Comparison of ENCODE assay signal across 9 mouse cellular contexts in genomic region chr13:69737444-69738185, GRCm38 (mm10). TPM values are rescaled to one million over a fixed set of nuclear protein-coding genes. Genes with fewer than 3 reads are reported as not detected.
DNase-seq lines count a peak whose midpoint lies in the region; ATAC-seq lines count a peak whose summit lies in the region.
"Had no signal": no experiment of that assay in that cellular context is flagged by ENCODE, and none has a peak within 500 bp of the region (broad histone marks: within the 10 kb centered on the region; RNA-seq: fewer than 3 reads in every experiment).

No protein-coding gene starts in this region.

- 0 out of 2 replicates have a peak overlapping the region, but pooled peaks have one; percentile 21 for H3K9ac ChIP-seq in heart, embryonic 15.5 days
- peak overlapping the region; percentile 79; the same call in 1 of the 2 replicates for H3K9ac ChIP-seq in hindbrain, embryonic 11.5 days (ENCODE audit: low read depth, low read length)
- H3K9ac ChIP-seq in midbrain, embryonic 13.5 days (replicated peaks), result peak overlapping the region; percentile 95

- peaks cover 69% of the 10 kb centered on the region for H3K27me3 ChIP-seq in heart, embryonic 15.5 days
- peaks cover 3% of the 10 kb centered on the region; the same call in 1 of the 2 replicates for H3K27me3 ChIP-seq in hindbrain, embryonic 11.5 days (ENCODE audit: control insufficient read depth, insufficient read depth, low read length)
- H3K27me3 ChIP-seq in midbrain, embryonic 13.5 days, result peaks cover 22% of the 10 kb centered on the region; the same call in 1 of the 2 replicates

- peak overlapping the region; percentile 80 for H3K4me3 ChIP-seq in heart, embryonic 15.5 days
- peak overlapping the region; percentile 74 for H3K4me3 ChIP-seq in hindbrain, embryonic 11.5 days (ENCODE audit: low read depth, low read length)
- peak overlapping the region; percentile 70 for H3K4me3 ChIP-seq in midbrain, embryonic 13.5 days (replicated peaks)

- peaks cover 31% of the 10 kb centered on the region for H3K4me1 ChIP-seq in heart, embryonic 15.5 days (replicated peaks)
- peaks cover 3% of the 10 kb centered on the region; the same call in 1 of the 2 replicates for H3K4me1 ChIP-seq in hindbrain, embryonic 11.5 days (replicated peaks; ENCODE audit: control insufficient read depth, insufficient read depth, low read length)
- peaks cover 60% of the 10 kb centered on the region for H3K4me1 ChIP-seq in midbrain, embryonic 13.5 days (replicated peaks)

- DNase-seq in heart, adult 18-20 months, result no peak
- peak; percentile 56 for DNase-seq in cerebellum, adult 9-10 months
- DNase-seq in hindbrain, embryonic 11.5 days (ENCODE audit: low spot score), result peak; percentile 10
- DNase-seq in ovary, postnatal 14 days (ENCODE audit: low spot score), result no peak
- DNase-seq in adrenal gland, postnatal 10 days, result no peak
- DNase-seq in frontal cortex, postnatal 36 days (ENCODE audit: low spot score in 2 of 2), result no peak

- ATAC-seq in heart, embryonic 15.5 days (replicated peaks; ENCODE audit: insufficient number of reproducible peaks, insufficient read depth, low FRiP score, low read depth), result no peak
- no peak for ATAC-seq in hindbrain, embryonic 11.5 days (ENCODE audit: low FRiP score)
- no peak for ATAC-seq in midbrain, embryonic 13.5 days

- no peaks in the 10 kb centered on the region for H3K9me3 ChIP-seq in heart, embryonic 15.5 days (replicated peaks)
- no peaks in the 10 kb centered on the region for H3K9me3 ChIP-seq in hindbrain, embryonic 11.5 days (ENCODE audit: control insufficient read depth, low read length)
- no peaks in the 10 kb centered on the region for H3K9me3 ChIP-seq in midbrain, embryonic 13.5 days

- H3K4me2 ChIP-seq in heart, embryonic 15.5 days, result peak overlapping the region; percentile 100
- H3K4me2 ChIP-seq in hindbrain, embryonic 11.5 days (replicated peaks; ENCODE audit: low read depth, low read length), result peak overlapping the region; percentile 90
- peak overlapping the region; percentile 79 for H3K4me2 ChIP-seq in midbrain, embryonic 13.5 days (replicated peaks)

- no peak overlapping the region for H3K27ac ChIP-seq in heart, embryonic 15.5 days
- H3K27ac ChIP-seq in hindbrain, embryonic 11.5 days (ENCODE audit: low read depth, low read length), result no peak overlapping the region
- no peak overlapping the region for H3K27ac ChIP-seq in midbrain, embryonic 13.5 days

- H3K36me3 ChIP-seq in heart, embryonic 15.5 days, result no peaks in the 10 kb centered on the region
- H3K36me3 ChIP-seq in hindbrain, embryonic 11.5 days (ENCODE audit: control insufficient read depth, insufficient read depth, low read length), result no peaks in the 10 kb centered on the region
- H3K36me3 ChIP-seq in midbrain, embryonic 13.5 days, result peaks cover 3% of the 10 kb centered on the region; the same call in 1 of the 2 replicates

- 20% methylated on average over 19 of the region's 19 CpGs for WGBS in heart, embryonic 15.5 days
- WGBS in hindbrain, embryonic 11.5 days, result 9% methylated on average over 15 of the region's 19 CpGs
- WGBS in midbrain, embryonic 13.5 days, result 9% methylated on average over 12 of the region's 19 CpGs

RNA-seq across cellular contexts. Expression of gene Ube2ql1, which starts 2.1 kb away (rescaled TPM):
- polyA plus RNA-seq in heart, embryonic 15.5 days (2015; fragmentation: Nextera tagmentation; extraction: Ambion mirVana), result 0.55 and 0.62 TPM in 2 replicates
- total RNA-seq in heart, adult 18-20 months (2021), result 1 to 10 TPM; 6.9 to 7.2 TPM
- 14.2 and 16.1 TPM in 2 replicates for polyA plus RNA-seq in hindbrain, embryonic 11.5 days (2014; fragmentation: Nextera tagmentation; extraction: Ambion mirVana)
- polyA plus RNA-seq in midbrain, embryonic 13.5 days (2015; fragmentation: Nextera tagmentation; extraction: Ambion mirVana), result 16.2 and 17.0 TPM in 2 replicates
- 1 to 10 TPM; 1.6 to 1.7 TPM for total RNA-seq in adrenal gland, postnatal 10 days (2021)
- total RNA-seq: CH12.LX had no signal

Comparison
In these comparisons a context has a peak if more than half of its experiments do, and no peak if none do; other contexts are left out.
1. H3K9ac ChIP-seq: peak in every context shown above with its lines; median percentile 95 in midbrain, embryonic 13.5 days; 79 in hindbrain, embryonic 11.5 days; 21 in heart, embryonic 15.5 days.
2. DNase-seq: peak in cerebellum, adult 9-10 months (single experiment) and hindbrain, embryonic 11.5 days (single experiment); none in heart, adult 18-20 months (0 of 2), ovary, postnatal 14 days (single experiment), adrenal gland, postnatal 10 days (single experiment) and frontal cortex, postnatal 36 days (0 of 2).
3. Peak in every context shown above with its lines, with median percentiles within 50 percentile points of each other: H3K4me2 ChIP-seq and H3K4me3 ChIP-seq.